Comparison of ENCODE assay signal across 19 mouse cellular contexts in genomic region chr7:132679549-132679948, GRCm38 (mm10).
A peak's percentile ranks its signal among the peaks of the same experiment; 100 is the strongest.
DNase-seq lines count a peak whose midpoint lies in the region; ATAC-seq and TF ChIP-seq lines count a peak whose summit lies in the region.
"Had no signal": no experiment of that assay in that cellular context is flagged by ENCODE, and none has a peak within 500 bp of the region (broad histone marks: within the 10 kb centered on the region; RNA-seq: fewer than 3 reads in every experiment).

No protein-coding gene starts in this region.

- H3K27ac ChIP-seq in layer of hippocampus, adult 2 months: peak overlapping the region; percentile 32; the same call in 1 of the 2 replicates
- no peak overlapping the region for H3K27ac ChIP-seq in stomach, embryonic 14.5 days (ENCODE audit: low read length)
- H3K27ac ChIP-seq in stomach, postnatal 0 days (replicated peaks): no peak overlapping the region
- H3K27ac ChIP-seq: embryonic facial prominence, embryonic 12.5 days; forebrain, embryonic 12.5 days; heart, adult 2 months; heart, embryonic 15.5 days; hindbrain, embryonic 10.5 days; hindbrain, embryonic 14.5 days had no signal

- WGBS in stomach, embryonic 14.5 days: 69% methylated on average over 5 of the region's 6 CpGs
- 70% methylated on average over 6 of the region's 6 CpGs for WGBS in stomach, postnatal 0 days

- TF ChIP-seq CTCF in layer of hippocampus, adult 2 months (conservative IDR thresholded peaks at IDR 0.05): no peak
- no peak for TF ChIP-seq CTCF in stomach, postnatal 0 days (IDR thresholded peaks at IDR 0.05; ENCODE audit: low read depth)

- no peaks in the 10 kb centered on the region for H3K36me3 ChIP-seq in stomach, embryonic 14.5 days (ENCODE audit: control insufficient read depth, insufficient read depth, low read length)
- no peaks in the 10 kb centered on the region for H3K36me3 ChIP-seq in stomach, postnatal 0 days (ENCODE audit: control insufficient read depth, insufficient read depth, low read length)
- H3K36me3 ChIP-seq: embryonic facial prominence, embryonic 12.5 days; forebrain, embryonic 12.5 days; heart, embryonic 15.5 days; hindbrain, embryonic 10.5 days had no signal

- H3K9me3 ChIP-seq in stomach, embryonic 14.5 days (ENCODE audit: control insufficient read depth, low read depth, low read length): no peaks in the 10 kb centered on the region
- no peaks in the 10 kb centered on the region for H3K9me3 ChIP-seq in stomach, postnatal 0 days (ENCODE audit: control insufficient read depth, low read length)
- H3K9me3 ChIP-seq: embryonic facial prominence, embryonic 12.5 days; forebrain, embryonic 12.5 days; heart, embryonic 15.5 days; hindbrain, embryonic 10.5 days had no signal

- H3K4me1 ChIP-seq in stomach, embryonic 14.5 days (ENCODE audit: control insufficient read depth, insufficient read depth, low read length): no peaks in the 10 kb centered on the region
- no peaks in the 10 kb centered on the region for H3K4me1 ChIP-seq in stomach, postnatal 0 days (replicated peaks; ENCODE audit: control insufficient read depth, insufficient read depth)
- H3K4me1 ChIP-seq: embryonic facial prominence, embryonic 12.5 days; forebrain, embryonic 12.5 days had no signal

- H3K4me2 ChIP-seq in stomach, embryonic 14.5 days (replicated peaks; ENCODE audit: low read depth, low read length): no peak overlapping the region
- H3K4me2 ChIP-seq in stomach, postnatal 0 days (replicated peaks; ENCODE audit: low read depth): no peak overlapping the region
- H3K4me2 ChIP-seq: embryonic facial prominence, embryonic 12.5 days; forebrain, embryonic 12.5 days; heart, embryonic 11.5 days; heart, embryonic 15.5 days; hindbrain, embryonic 14.5 days had no signal

- no peak for DNase-seq in layer of hippocampus, adult 2 months (ENCODE audit: low spot score in 2 of 2)
- no peak for DNase-seq in layer of hippocampus, adult 11-12 months (ENCODE audit: low spot score)
- no peak for DNase-seq in stomach, postnatal 0 days (ENCODE audit: low spot score)
- DNase-seq in B cell, adult 2 months: no peak
- DNase-seq: adrenal gland, adult 2 months; adrenal gland, postnatal 25 days; embryo, embryonic 11 days; gastrocnemius, postnatal 10 days; heart, adult 2 months; heart, postnatal 14 days had no signal

- no peak for TF ChIP-seq EP300 in stomach, postnatal 0 days (optimal IDR thresholded peaks at IDR 0.05)

- peak; percentile 35; the same call in 1 of the 2 replicates for ATAC-seq in stomach, embryonic 14.5 days (ENCODE audit: insufficient number of reproducible peaks, insufficient read depth, low FRiP score, low read depth)
- no peak for ATAC-seq in stomach, postnatal 0 days (ENCODE audit: low FRiP score, low TSS enrichment)
- 0 out of 2 replicates have a peak, but pooled peaks have one; percentile 2 for ATAC-seq in megakaryocyte progenitor cell, adult 5-6 weeks (replicated peaks; ENCODE audit: poor library complexity)
- ATAC-seq: Patski had no signal

- no peak overlapping the region for H3K9ac ChIP-seq in stomach, embryonic 14.5 days (replicated peaks; ENCODE audit: low read depth, low read length)
- no peak overlapping the region for H3K9ac ChIP-seq in stomach, postnatal 0 days (ENCODE audit: low read length)
- H3K9ac ChIP-seq: embryonic facial prominence, embryonic 12.5 days; forebrain, embryonic 12.5 days; heart, embryonic 15.5 days; hindbrain, embryonic 14.5 days had no signal

- H3K4me3 ChIP-seq in layer of hippocampus, adult 2 months: no peak overlapping the region
- no peak overlapping the region for H3K4me3 ChIP-seq in stomach, embryonic 14.5 days (ENCODE audit: low read depth, low read length)
- no peak overlapping the region for H3K4me3 ChIP-seq in stomach, postnatal 0 days (ENCODE audit: low read depth, low read length)
- H3K4me3 ChIP-seq: embryonic facial prominence, embryonic 12.5 days; forebrain, embryonic 12.5 days; heart, adult 2 months; heart, embryonic 15.5 days; hindbrain, embryonic 10.5 days had no signal

- no peaks in the 10 kb centered on the region for H3K27me3 ChIP-seq in stomach, embryonic 14.5 days (ENCODE audit: control insufficient read depth, insufficient read depth, low read length)
- H3K27me3 ChIP-seq in stomach, postnatal 0 days (ENCODE audit: control insufficient read depth, insufficient read depth, low read length): no peaks in the 10 kb centered on the region
- H3K27me3 ChIP-seq: embryonic facial prominence, embryonic 12.5 days; forebrain, embryonic 12.5 days; heart, embryonic 15.5 days; Patski had no signal
